Mouse (Mus musculus): Measurements from ENCODE around the gene Tmem185a.
A peak's percentile ranks its signal among the peaks of the same experiment; 100 is the strongest.
"Not testable (repeated sequence)": the region's sequence is repeated elsewhere in the genome, so short reads cannot be mapped to it uniquely, and the experiment has no call there.

The Tmem185a gene

GRCm38 (mm10) chrX:70476792-70477776 lies at the start of gene Tmem185a:
Gene Tmem185a (minus strand): TSS chrX:70477180.
- ATAC-seq (ENCODE audit: low TSS enrichment): peak; percentile 92

GRCm38 (mm10) chrX:70514413-70514812 lies 37.4 kb upstream of the Tmem185a start:
- ATAC-seq (ENCODE audit: low TSS enrichment): not testable (repeated sequence)

- ATAC-seq (ENCODE audit: low TSS enrichment): not testable (repeated sequence)
These were observed 10.3 kb upstream of the Tmem185a start for GRCm38 (mm10) chrX:70487328-70487727.

GRCm38 (mm10) chrX:70482154-70482553 lies 5.2 kb upstream of the Tmem185a start:
- no peak for ATAC-seq (ENCODE audit: low TSS enrichment)

- ATAC-seq (ENCODE audit: low TSS enrichment): no peak
These were observed 1.7 kb upstream of the Tmem185a start for GRCm38 (mm10) chrX:70478701-70479100.

- no peak for ATAC-seq (ENCODE audit: low TSS enrichment)
These were observed 1.7 kb downstream of the Tmem185a start for GRCm38 (mm10) chrX:70475215-70475765.

GRCm38 (mm10) chrX:70466897-70467296 lies 10.1 kb downstream of the Tmem185a start:
- no peak for ATAC-seq (ENCODE audit: low TSS enrichment)

GRCm38 (mm10) chrX:70465489-70465888 lies 11.5 kb downstream of the Tmem185a start:
- no peak for ATAC-seq (ENCODE audit: low TSS enrichment)

- ATAC-seq (ENCODE audit: low TSS enrichment): peak; percentile 95
These were observed 13.4 kb downstream of the Tmem185a start for GRCm38 (mm10) chrX:70463621-70464020.

GRCm38 (mm10) chrX:70452359-70452758 lies 24.6 kb downstream of the Tmem185a start:
- ATAC-seq (ENCODE audit: low TSS enrichment): not testable (repeated sequence)

GRCm38 (mm10) chrX:70425473-70425872 lies 51.5 kb downstream of the Tmem185a start:
- not testable (repeated sequence) for ATAC-seq (ENCODE audit: low TSS enrichment)
